Mouse (Mus musculus): ENCODE data around the gene Fcgr1. TPM values are rescaled to one million over a fixed set of nuclear protein-coding genes. Genes with fewer than 3 reads are reported as not detected.
"Not testable (repeated sequence)": the region's sequence is repeated elsewhere in the genome, so short reads cannot be mapped to it uniquely, and the experiment has no call there.

Fcgr1 gene
- polyA plus RNA-seq, 1 experiment from 2014 or later, result 3.6 TPM

DNA sequence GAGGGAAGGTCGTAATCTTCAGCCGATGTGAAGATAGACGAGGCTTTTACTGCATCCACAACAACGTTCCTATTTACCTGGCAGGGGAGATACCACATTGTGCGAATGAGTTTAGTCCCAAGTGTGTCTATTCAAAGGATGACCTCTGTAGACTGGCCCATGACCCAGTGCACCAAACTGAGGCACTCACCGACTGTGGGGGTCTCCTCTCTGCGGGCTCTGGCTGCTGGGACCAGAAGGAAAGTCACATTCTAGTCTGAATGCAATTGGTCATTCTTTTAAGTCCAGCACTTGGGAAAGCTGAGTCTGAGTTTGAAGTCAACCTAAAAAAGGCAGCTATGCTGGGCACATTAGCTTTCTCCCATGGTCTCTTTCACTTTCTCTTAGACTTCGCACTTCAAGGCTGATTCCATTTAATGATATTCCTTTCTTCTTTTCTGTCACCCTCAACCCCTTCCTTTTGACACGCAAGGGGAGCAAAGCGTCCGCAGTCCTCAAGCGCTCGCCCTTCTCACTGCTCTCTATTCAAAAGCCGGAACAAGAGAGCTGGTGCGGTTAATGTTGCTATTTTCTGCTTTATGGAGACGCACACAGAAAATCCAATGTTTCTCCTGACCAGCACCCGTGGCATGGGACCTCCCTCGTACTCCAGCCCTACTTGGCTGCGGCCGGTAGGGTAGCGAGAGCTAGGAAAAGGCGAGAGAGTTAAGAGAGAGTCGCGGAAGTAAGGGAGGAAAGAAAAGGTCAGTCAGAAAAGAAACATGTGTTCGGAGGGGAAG, 39.8 kb upstream of the Fcgr1 start:
- Histone ChIP-seq H3K4me1 (peaks cover 9% of the 10 kb centered on the region), H3K27me3 (peaks cover 98% of the 10 kb centered on the region), H3K9ac (no peak overlapping the region), H3K4me3 (peak overlapping the region; percentile 26), H3K4me2 (peak overlapping the region; percentile 46), H3K27ac (no peak overlapping the region), H3K36me3 (no peaks in the 10 kb centered on the region), H3K9me3 (no peaks in the 10 kb centered on the region)
- no peak for ATAC-seq (ENCODE audit: borderline replicate concordance, extremely low read depth, low FRiP score, low TSS enrichment)
- WGBS, result 2% methylated on average over 25 of the region's 25 CpGs

DNA sequence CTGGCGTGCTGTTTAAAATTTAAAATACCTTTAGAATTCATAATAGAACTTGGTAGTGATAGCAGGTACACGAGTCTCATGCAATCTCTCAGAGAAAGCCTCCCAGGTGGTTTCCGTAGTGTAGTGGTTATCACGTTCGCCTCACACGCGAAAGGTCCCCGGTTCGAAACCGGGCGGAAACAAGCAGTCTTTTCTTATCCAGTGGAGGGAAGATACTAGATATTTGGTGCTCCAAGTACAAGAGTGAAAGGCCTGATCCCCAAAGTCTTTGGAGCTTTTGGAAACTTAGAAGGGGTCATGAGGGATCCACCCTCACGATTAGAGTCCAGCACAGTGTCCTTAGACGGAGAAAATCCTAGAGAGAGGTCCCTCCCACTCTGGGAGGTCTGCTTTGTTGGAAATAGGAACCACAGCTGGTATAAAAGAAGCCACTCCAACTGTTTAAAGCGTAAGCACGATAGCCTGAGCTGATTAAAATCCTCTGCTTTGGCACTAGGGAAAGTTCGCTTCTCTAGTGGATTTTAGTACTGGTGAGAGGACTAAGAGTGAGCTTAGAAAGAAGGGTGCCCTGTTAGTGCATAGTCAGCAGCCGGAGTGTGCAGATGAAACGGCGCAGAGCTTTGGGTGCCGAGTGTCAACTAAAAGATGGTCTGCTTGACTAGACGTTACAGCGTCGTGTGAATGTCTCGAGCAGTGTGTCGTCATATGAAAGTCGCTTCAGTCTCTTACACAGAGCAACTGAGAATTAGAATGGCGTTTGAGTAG, 39.0 kb upstream of the Fcgr1 start:
- Histone ChIP-seq H3K9ac (no peak overlapping the region), H3K36me3 (no peaks in the 10 kb centered on the region), H3K27ac (no peak overlapping the region), H3K27me3 (peaks cover 96% of the 10 kb centered on the region), H3K4me2 (peak overlapping the region; percentile 46; the same call in 1 of the 2 replicates), H3K4me1 (peaks cover 9% of the 10 kb centered on the region), H3K4me3 (no peak overlapping the region), H3K9me3 (no peaks in the 10 kb centered on the region)
- 5% methylated on average over 27 of the region's 27 CpGs for WGBS
- no peak for ATAC-seq (ENCODE audit: borderline replicate concordance, extremely low read depth, low FRiP score, low TSS enrichment)

DNA sequence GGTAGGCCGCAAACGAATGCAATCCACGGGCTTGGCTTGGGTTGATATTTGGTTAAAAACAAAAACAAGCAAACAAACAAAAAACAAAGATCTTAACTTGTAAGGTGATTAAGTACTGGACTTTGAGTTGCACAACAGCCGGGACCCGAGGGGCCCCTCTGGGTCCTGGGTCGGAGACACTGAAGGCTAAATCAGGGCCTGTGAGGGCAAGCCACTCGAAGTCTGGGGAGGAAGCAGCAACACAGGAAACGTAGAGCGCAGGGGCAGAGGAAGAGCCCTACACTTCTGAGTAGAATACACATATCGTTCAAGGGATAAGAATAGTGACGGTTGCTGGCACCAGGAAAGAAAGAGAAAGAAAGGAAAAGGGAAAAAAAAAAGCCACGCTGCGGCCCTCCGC, 38.2 kb upstream of the Fcgr1 start:
- Histone ChIP-seq H3K4me3 (no peak overlapping the region), H3K36me3 (no peaks in the 10 kb centered on the region), H3K27ac (no peak overlapping the region), H3K27me3 (peaks cover 95% of the 10 kb centered on the region), H3K9me3 (no peaks in the 10 kb centered on the region), H3K4me1 (peaks cover 12% of the 10 kb centered on the region), H3K9ac (no peak overlapping the region), H3K4me2 (peak overlapping the region; percentile 22; the same call in 1 of the 2 replicates)
- 20% methylated on average over 14 of the region's 14 CpGs for WGBS
- no peak for ATAC-seq (ENCODE audit: borderline replicate concordance, extremely low read depth, low FRiP score, low TSS enrichment)

DNA sequence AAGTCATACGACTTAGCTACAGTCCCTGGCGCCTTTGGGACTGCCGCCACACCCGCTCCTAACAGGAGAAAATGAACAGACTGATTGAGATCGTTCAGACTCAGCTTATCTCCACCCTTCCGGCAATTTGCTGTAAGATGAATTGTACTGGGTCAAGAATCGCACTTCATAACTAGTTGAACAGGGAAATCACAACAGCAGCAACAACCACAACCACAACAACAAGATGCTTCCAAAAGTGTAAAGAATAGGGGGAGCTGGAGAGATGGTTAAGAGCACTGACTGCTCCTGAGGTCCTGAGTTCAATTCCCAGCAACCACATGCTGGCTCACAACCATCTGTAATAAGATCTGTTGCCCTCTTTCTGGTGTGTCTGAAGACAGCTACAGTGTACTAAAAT, 37.7 kb upstream of the Fcgr1 start:
- WGBS, result 53% methylated on average over 7 of the region's 7 CpGs

DNA sequence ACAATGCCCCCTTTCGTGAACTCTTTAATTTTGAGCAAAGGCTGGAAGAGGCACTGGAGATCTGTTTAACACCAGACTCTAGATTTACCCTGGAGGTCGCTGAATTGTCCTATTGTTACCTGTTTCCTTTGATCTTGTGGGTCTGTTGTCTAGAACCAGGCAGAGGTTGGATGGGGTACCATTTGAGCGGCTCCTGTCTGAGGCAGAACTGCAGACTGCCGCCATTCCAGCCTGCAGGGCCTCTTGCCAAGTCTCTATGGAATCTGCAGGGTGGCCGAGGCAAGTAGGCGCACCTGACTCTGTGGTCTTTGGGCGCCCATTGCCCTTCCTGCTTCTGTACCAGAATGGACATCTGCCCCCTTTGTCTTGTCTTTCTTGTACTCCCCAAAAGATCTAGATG, 36.8 kb upstream of the Fcgr1 start:
- Histone ChIP-seq H3K36me3 (no peaks in the 10 kb centered on the region), H3K4me3 (no peak overlapping the region), H3K9ac (no peak overlapping the region), H3K4me1 (peaks cover 12% of the 10 kb centered on the region), H3K4me2 (no peak overlapping the region), H3K27me3 (peaks cover 94% of the 10 kb centered on the region), H3K27ac (no peak overlapping the region), H3K9me3 (no peaks in the 10 kb centered on the region)
- 57% methylated on average over 7 of the region's 7 CpGs for WGBS
- no peak for ATAC-seq (ENCODE audit: borderline replicate concordance, extremely low read depth, low FRiP score, low TSS enrichment)

More for the DNA sequence above, 37.7 kb upstream of the Fcgr1 start:
- H3K36me3 ChIP-seq, result no peaks in the 10 kb centered on the region
- peaks cover 94% of the 10 kb centered on the region for H3K27me3 ChIP-seq
- no peaks in the 10 kb centered on the region for H3K9me3 ChIP-seq
- H3K4me3 ChIP-seq, result no peak overlapping the region
- H3K9ac ChIP-seq, result no peak overlapping the region
- no peak for ATAC-seq (ENCODE audit: borderline replicate concordance, extremely low read depth, low FRiP score, low TSS enrichment)
- H3K4me2 ChIP-seq, result no peak overlapping the region
- H3K4me1 ChIP-seq, result peaks cover 12% of the 10 kb centered on the region
- no peak overlapping the region for H3K27ac ChIP-seq

DNA sequence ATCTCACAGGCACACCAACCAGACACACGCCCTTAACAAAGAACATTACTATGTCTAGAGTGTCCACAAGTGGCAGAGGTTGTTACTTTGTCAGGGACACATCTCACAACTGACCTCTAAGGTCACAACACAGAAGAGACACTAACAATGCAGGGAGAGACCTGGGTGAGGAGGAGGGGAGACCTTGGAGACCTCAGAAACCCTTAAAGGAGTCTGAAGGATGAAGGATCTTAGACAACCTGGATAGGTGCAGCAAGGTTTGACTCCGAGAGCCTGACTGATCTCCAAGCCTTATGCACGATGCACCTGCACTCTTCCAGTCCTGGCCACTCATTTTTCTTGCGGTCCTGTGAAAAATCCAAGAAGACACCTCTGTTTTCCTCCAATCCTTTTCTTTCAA, 36.4 kb upstream of the Fcgr1 start:
- 81% methylated on average over 4 of the region's 4 CpGs for WGBS

DNA sequence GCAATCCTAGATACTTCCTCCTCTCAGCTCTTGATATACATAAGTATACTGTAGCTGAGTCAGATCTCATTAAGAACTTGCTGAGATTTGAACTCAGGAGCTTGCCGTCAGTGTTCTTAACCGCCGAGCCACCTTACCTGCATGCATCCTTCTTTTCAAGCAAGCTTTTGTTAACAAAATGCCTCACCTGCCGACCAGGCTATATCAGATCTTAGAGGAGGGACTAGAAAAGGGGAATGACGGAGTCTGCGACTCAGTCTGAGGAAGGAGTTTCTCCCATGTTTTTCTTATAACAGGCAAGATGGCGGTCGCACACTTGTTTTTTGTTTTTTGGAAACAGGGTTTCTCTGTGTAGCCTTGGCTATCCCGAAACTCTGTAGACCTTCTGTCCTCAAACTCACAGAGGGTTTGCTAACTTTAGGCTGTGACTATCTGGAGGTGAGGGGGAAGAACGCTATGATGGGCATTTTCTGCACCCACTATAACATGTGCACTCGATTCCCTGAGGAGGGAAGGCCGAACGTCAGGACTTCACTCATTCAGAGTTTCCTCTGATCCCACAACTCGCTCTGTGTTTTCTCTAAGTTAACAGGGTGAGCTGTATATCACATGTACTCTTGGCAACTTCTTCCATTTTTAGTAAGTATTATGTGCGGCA, 35.1 kb upstream of the Fcgr1 start:
- no peak overlapping the region for H3K9ac ChIP-seq
- H3K4me3 ChIP-seq, result no peak overlapping the region
- H3K4me2 ChIP-seq, result peak overlapping the region; percentile 70; the same call in 1 of the 2 replicates
- peaks cover 8% of the 10 kb centered on the region for H3K4me1 ChIP-seq
- no peak for ATAC-seq (ENCODE audit: borderline replicate concordance, extremely low read depth, low FRiP score, low TSS enrichment)
- H3K36me3 ChIP-seq, result no peaks in the 10 kb centered on the region
- H3K27ac ChIP-seq, result no peak overlapping the region
- WGBS, result 11% methylated on average over 15 of the region's 15 CpGs
- H3K9me3 ChIP-seq, result no peaks in the 10 kb centered on the region
- H3K27me3 ChIP-seq, result peaks cover 93% of the 10 kb centered on the region

More for the DNA sequence above, 36.4 kb upstream of the Fcgr1 start:
- peaks cover 94% of the 10 kb centered on the region for H3K27me3 ChIP-seq
- H3K4me1 ChIP-seq, result peaks cover 12% of the 10 kb centered on the region
- no peak overlapping the region for H3K4me3 ChIP-seq
- H3K9me3 ChIP-seq, result no peaks in the 10 kb centered on the region
- ATAC-seq (ENCODE audit: borderline replicate concordance, extremely low read depth, low FRiP score, low TSS enrichment), result no peak
- no peak overlapping the region for H3K4me2 ChIP-seq
- no peaks in the 10 kb centered on the region for H3K36me3 ChIP-seq
- H3K9ac ChIP-seq, result no peak overlapping the region
- no peak overlapping the region for H3K27ac ChIP-seq

DNA sequence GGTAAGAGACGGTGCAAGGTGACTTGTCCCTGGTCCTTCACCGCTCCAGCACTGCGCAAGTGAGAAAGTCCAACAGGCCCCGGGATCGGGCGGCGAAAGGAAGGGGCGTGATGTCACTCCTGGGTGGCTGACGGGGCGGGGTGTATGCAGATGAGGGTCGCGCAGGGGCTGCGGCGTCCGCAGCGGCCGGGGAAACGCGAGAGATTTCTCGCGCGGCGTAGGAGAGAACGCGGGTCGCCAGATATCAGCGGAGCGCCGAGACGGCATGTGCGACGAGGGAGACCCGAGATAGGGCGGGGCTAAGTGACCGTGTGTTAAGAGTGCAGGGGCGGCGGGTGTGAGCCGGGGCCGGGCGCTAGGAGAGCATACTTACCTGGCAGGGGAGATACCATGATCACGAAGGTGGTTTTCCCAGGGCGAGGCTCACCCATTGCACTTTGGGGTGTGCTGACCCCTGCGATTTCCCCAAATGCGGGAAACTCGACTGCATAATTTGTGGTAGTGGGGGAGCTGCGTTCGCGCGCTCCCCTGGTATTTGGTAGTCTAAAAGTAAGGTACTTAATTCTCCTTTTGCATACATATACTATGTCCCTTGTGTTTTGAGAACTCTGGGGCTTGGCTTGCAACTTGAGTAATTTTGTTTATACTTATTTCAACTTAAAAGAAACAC, 34.4 kb upstream of the Fcgr1 start:
- Histone ChIP-seq H3K4me2 (peak overlapping the region; percentile 70), H3K27me3 (peaks cover 92% of the 10 kb centered on the region), H3K4me3 (peak overlapping the region; percentile 39)
- H3K4me1 ChIP-seq, H3K27ac ChIP-seq, H3K9me3 ChIP-seq, H3K9ac ChIP-seq, H3K36me3 ChIP-seq: not testable (repeated sequence)
- under 1% methylated on average over 49 of the region's 49 CpGs for WGBS
- peak; percentile 91 for ATAC-seq (ENCODE audit: borderline replicate concordance, extremely low read depth, low FRiP score, low TSS enrichment)

DNA sequence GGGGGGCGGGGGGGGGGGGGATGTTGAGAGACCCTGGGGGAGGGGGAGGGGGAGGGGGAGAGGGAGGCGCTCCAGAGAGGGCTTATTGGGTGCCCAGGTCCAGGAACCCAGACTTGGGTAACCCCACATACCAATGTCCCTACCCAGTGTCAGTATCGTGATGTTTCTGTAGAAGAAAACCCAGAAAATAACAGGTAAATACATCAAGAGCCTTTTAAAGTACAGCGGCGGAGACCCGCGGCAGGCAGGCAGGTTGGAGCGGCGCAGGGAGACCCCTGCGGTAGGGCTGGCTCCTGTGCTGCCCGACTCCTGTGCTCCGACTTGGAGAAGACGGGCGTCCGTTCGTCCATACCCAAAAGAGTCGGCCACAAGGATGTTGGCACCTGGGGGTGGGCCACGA, 33.9 kb upstream of the Fcgr1 start:
- WGBS, result 0% methylated on average over 16 of the region's 18 CpGs
- H3K4me1 ChIP-seq, result peaks cover 5% of the 10 kb centered on the region
- no peaks in the 10 kb centered on the region for H3K36me3 ChIP-seq
- ATAC-seq (ENCODE audit: borderline replicate concordance, extremely low read depth, low FRiP score, low TSS enrichment), result peak; percentile 13; the same call in 1 of the 2 replicates
- H3K9me3 ChIP-seq, result no peaks in the 10 kb centered on the region
- no peak overlapping the region for H3K9ac ChIP-seq
- peaks cover 89% of the 10 kb centered on the region for H3K27me3 ChIP-seq
- H3K4me3 ChIP-seq, result peak overlapping the region; percentile 39
- no peak overlapping the region for H3K27ac ChIP-seq
- H3K4me2 ChIP-seq, result peak overlapping the region; percentile 70

DNA sequence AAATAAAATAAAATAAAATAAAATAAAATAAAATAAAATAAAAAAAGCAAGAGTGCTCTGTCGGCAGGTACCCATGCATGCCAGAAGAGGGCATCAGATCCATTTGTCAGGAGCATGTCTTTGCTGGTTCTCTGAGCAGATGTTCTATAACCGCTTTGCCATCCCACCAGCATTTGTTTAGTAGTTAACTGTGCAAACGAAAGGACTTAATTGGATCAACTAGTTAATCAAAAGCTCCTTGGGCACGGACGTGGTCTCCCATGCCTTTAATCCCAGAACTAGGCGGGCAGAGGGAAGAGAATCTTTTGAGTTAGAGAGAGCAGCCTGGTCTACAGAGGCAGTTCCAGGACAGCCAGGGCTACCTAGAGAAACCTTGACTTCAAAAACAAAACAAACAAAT, 33.4 kb upstream of the Fcgr1 start:
- H3K9me3 ChIP-seq, result no peaks in the 10 kb centered on the region
- H3K27ac ChIP-seq, result no peak overlapping the region
- 4% methylated on average over 6 of the region's 6 CpGs for WGBS
- H3K4me1 ChIP-seq, result peaks cover 2% of the 10 kb centered on the region; the same call in 1 of the 2 replicates
- no peak overlapping the region for H3K4me3 ChIP-seq
- H3K9ac ChIP-seq, result no peak overlapping the region
- no peaks in the 10 kb centered on the region for H3K36me3 ChIP-seq
- H3K27me3 ChIP-seq, result peaks cover 88% of the 10 kb centered on the region
- peak overlapping the region; percentile 70; the same call in 1 of the 2 replicates for H3K4me2 ChIP-seq
- no peak for ATAC-seq (ENCODE audit: borderline replicate concordance, extremely low read depth, low FRiP score, low TSS enrichment)

DNA sequence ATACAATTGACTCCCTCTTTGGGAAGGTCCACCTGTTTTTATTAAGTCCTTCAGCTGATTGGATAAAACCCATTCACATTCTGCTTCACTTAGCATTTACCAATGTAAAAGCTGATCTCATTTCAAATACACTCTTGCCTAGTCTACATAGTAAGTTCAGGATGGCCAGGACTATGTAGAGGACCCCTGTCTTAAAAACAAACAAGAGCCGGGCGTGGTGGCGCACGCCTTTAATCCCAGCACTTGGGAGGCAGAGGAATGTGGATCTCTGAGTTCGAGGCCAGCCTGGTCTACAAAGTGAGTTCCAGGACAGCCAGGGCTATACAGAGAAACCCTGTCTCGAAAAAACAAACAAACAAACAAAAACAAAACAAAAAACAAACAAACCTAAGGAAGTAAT, 30.0 kb upstream of the Fcgr1 start:
- H3K4me1 ChIP-seq; H3K9ac ChIP-seq; H3K4me2 ChIP-seq; ATAC-seq (ENCODE audit: borderline replicate concordance, extremely low read depth, low FRiP score, low TSS enrichment); H3K36me3 ChIP-seq; H3K4me3 ChIP-seq; H3K9me3 ChIP-seq; H3K27ac ChIP-seq: not testable (repeated sequence)
- peaks cover 62% of the 10 kb centered on the region for H3K27me3 ChIP-seq
- 48% methylated on average over 6 of the region's 6 CpGs for WGBS

Measured in lung, embryonic 15.5 days (tissue).